Mouse (Mus musculus) layer of hippocampus, adult 8-10 months (tissue): ENCODE results near the gene Gm49373. TPM values are rescaled to one million over a fixed set of nuclear protein-coding genes. Genes with fewer than 3 reads are reported as not detected.
"Not testable (repeated sequence)": the region's sequence is repeated elsewhere in the genome, so short reads cannot be mapped to it uniquely, and the experiment has no call there.

Experiments
- DNase-seq, 2 experiments: peaks; one replicate each; pipeline ENCODE4 v3.0.0; 2022; ENCODE audit warnings: low spot score in 2 of 2
- total RNA-seq, 4 experiments: library from RNA; stranded (reverse); gene quantifications; 2 replicates each; pipeline ENCODE4 v1.2.4; 2022

Gene Gm49373
- total RNA-seq, 4 experiments from 2014 or later: 1.2 to 2.3 (median 2.2) TPM

DNA sequence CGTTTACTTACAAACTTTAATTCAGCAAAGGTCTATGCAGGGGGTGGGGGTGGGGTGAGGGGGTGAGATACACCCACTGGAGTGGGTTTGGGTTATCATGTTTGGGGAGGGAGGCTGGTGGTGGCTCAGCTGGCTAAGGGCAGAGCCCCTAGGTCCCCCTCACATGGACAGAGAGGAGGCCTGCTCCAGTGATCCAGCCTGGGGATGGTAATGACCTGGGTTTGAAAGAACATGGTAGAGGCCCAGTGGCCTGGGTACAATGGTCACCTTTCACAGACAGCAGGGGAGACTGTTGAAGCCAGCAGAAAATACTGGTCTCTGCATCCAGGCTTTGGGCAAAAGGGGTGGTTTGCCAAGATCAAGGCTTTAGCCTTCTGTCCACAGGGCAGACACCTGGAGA lies 1.3 kb upstream of the Gm49373 start:
- DNase-seq: no peak

DNA sequence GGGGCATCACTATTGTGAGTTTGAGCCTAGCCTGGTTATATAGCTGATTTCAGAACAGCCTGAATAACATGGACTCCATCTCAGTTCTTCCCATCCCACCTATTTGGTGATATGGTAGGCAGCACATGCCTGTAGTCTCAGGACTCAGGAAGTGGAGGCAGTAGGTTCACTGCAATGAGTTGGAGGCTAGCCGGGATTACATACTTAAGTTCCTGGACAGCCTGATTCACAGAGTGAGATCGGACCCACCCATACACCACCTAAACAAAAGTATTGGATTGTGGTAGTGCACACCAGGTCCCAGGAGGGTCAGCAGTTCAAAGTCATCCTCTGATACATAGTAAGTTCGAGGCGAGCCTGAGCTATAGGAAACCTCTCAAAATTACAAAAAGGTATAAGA lies 255 bp downstream of the Gm49373 start:
- no peak for DNase-seq

DNA sequence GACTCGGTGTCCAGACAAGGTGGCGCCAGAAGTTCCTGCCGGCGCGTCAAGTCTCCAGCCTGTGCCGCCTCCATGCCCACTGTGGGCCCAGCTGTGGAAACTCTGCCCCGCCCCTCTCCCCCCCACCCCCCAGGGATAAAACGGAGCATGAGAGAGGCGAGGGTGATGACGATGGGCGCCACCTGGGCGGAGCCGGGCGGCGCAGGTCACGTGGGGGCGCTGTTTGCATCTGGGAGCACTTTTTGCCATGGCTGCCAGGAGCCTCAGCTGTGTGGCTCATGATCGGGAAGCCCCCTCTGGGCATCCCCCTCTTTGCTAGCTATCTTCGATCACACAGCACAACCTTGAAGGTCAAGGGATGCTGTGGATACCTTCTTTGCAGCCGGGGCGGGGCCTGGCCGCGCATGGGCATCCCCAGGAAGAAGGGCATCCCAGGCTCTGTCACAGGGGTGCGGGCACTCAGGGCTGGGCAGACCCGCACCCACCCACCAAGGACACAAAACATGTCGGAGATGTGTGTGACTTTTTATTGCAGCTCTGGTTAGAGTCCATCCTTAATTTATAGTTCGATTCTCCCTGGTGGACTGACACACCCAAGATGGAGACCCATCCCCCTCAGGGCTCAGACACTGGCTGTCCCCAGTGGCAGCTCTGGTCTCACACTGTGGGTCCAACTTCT lies 5.8 kb downstream of the Gm49373 start, which contains the start of gene Zglp1:
Gene Zglp1, minus strand, starts transcription at position 88 of the 679 bp plus-strand sequence.
- no peak for DNase-seq

DNA sequence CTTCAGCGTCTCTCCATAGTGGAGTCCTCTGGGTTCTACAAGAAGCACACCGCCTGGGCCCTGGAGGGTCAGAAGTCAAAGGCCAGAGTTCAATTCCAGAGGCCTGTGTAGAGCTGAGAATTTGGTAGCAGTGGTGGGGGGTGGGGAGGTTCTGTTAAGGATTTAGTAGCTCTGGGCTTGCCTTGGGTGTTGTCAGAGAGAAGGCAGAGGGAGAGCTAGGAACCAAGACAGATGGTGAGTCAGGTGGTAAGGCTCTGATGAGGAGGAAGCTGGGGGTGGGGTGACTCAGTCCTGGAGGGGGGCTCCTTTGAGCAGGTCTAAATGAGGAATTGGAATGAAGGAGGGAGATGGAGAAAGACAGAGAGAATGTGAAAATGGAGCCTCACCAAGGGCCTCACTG lies 10.0 kb downstream of the Gm49373 start:
- DNase-seq: peak; percentile 55 to 69

GRCm38 (mm10) chr9:21051578-21051977 lies 21.3 kb downstream of the Gm49373 start:
- DNase-seq: no peak

DNA sequence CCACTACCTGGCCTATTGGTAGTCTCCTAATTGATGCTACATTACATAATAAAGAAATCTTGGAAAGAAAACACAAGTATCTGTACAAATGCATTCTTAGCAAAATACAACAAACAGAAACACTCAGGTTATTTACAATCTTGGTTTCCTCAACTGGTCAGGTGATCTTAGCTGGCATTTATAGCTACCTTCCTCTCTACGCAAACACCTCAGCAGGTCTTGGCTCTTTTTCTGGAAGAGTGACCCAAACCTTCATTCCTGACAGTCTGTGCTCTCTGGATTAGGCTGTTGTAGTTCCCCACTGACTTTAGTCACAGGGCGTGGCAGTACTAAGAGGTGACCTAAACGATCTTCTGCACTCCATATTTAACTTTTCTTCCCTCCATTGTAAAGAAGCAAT lies 27.7 kb downstream of the Gm49373 start:
- DNase-seq: no peak

- not testable (repeated sequence) for DNase-seq
These were observed 28.1 kb downstream of the Gm49373 start for GRCm38 (mm10) chr9:21044785-21045184.

DNA sequence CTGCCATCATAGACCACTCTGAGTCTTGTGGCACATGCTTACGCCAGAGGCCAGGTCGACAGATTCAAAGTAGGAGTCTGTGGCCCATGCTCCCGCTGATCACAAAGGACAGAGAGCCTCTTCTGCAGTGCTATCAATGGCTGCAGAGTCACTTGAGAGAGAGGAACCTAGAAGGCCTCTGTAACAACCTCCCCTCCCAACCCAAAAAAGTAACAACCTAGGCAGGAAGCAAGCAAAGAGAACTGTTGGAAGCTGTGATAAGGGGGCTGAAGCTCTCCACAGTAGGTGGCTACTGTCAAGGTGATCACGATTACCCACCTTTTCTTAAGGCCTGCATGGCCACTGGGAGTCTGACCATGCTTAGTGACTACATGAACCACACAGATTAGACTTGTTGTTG lies 29.3 kb downstream of the Gm49373 start:
- DNase-seq: no peak

DNA sequence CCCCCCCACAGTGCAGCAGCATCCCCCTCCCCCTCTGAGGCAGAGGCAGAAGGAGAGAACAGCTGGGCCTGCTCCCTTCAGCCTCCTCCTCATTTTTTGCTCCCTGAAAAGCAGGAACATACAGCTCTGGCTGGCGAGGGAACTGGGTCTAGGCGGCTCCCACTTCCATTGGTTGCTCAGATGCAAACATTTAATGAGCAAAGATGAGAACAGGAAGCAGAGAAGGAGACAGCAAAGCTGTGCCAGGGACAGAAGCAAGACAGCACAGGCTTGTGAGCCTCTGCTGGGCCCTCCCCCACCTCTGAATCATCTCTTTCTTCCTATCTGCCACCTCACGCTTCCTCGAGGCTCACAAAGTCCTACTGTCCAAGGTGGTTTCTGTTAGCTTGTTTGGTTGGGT lies 31.6 kb downstream of the Gm49373 start:
- peak; percentile 80 to 86 for DNase-seq

GRCm38 (mm10) chr9:21039779-21040178 lies 33.1 kb downstream of the Gm49373 start:
- DNase-seq: no peak

GRCm38 (mm10) chr9:21037481-21037891 lies 35.4 kb downstream of the Gm49373 start:
- peak in 1 of 2 experiments; percentile 47 for DNase-seq

GRCm38 (mm10) chr9:21036666-21037065 lies 36.2 kb downstream of the Gm49373 start:
- DNase-seq: peak in 1 of 2 experiments; percentile 24

- no peak for DNase-seq
These were observed 36.7 kb downstream of the Gm49373 start for GRCm38 (mm10) chr9:21036161-21036560.

GRCm38 (mm10) chr9:21035586-21035985 lies 37.3 kb downstream of the Gm49373 start:
- no peak for DNase-seq

- DNase-seq: no peak
These were observed 38.3 kb downstream of the Gm49373 start for GRCm38 (mm10) chr9:21034481-21035085.

DNA sequence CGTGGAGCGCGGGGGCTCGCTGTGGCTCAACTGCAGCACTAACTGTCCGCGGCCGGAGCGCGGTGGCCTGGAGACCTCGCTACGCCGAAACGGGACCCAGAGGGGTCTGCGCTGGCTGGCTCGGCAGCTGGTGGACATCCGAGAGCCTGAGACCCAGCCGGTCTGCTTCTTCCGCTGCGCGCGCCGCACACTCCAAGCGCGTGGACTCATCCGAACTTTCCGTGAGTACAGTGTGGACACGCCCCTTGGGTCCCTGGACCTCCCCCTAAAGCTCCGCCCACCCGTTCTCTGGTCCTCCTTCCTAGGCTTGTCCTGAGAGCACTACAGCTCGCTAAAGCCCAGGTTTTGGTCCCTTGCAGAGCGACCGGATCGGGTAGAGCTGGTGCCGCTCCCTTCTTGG lies 39.8 kb downstream of the Gm49373 start:
- DNase-seq: peak in 1 of 2 experiments; percentile 70

DNA sequence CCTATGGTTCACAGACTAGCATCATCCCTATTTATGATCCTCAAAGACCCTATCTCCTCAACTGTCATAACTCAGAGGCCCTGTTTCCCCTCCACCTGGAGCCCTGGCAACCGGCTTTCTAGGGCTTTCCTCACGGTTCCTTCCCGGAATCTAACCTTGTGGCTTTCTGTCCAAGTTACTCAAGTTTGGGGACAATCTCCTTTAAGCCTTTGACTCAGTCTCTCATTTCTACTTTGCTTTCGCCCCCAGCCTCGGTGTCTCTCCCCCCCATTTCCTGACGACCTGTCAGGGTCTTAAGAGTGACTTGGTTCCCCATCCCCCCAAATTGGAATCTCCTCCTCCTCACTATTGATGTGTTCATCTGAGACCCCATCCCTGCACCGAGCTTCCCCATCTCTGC lies 40.4 kb downstream of the Gm49373 start:
- no peak for DNase-seq

- DNase-seq: peak; percentile 83 to 87
These were observed 41.0 kb downstream of the Gm49373 start, which contains the start of gene Icam5 for GRCm38 (mm10) chr9:21031896-21032351. TSS of gene Icam5 (plus strand) at chr9:21032073.

GRCm38 (mm10) chr9:21031251-21031895 lies 41.5 kb downstream of the Gm49373 start:
- peak; percentile 80 to 84 for DNase-seq

- peak; percentile 83 to 84 for DNase-seq
These were observed 42.1 kb downstream of the Gm49373 start for GRCm38 (mm10) chr9:21030781-21031250.

DNA sequence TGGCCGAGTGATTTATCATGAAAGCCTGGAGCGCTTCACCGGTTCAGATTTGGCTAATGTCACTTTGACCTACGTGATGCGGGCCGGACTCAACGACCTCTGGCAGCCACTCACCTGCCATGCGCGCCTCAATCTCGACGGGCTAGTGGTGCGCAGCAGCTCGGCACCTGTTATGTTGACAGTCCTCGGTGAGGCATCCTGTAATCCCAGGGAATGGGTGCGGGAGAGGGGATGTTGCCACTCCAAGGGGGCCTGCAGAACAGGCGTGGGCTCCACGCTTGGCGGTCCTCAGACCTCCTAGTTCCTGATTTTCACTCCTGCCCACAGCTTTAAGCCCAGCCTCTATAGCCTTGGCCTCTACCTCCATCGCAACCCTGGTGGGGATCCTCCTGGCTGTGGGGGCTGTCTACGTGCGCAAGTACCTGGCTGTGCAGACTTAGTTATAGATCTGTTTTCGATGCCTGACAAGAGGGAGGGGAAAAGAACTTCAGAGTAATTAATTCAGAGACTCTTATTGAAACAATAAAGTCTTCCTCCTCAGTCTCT lies 42.8 kb downstream of the Gm49373 start:
- peak in 1 of 2 experiments; percentile 20 for DNase-seq
